Mouse (Mus musculus) embryo, embryonic 10.5 days (tissue): ENCODE measurements around the gene Hpcal1.
A peak's percentile ranks its signal among the peaks of the same experiment; 100 is the strongest.
"Not testable (repeated sequence)": the region's sequence is repeated elsewhere in the genome, so short reads cannot be mapped to it uniquely, and the experiment has no call there.

Experiments used
- DNase-seq: peaks from one replicate; pipeline ENCODE4 v3.0.0-alpha.2; 2015; ENCODE audit warnings: low spot score

The Hpcal1 gene

DNA sequence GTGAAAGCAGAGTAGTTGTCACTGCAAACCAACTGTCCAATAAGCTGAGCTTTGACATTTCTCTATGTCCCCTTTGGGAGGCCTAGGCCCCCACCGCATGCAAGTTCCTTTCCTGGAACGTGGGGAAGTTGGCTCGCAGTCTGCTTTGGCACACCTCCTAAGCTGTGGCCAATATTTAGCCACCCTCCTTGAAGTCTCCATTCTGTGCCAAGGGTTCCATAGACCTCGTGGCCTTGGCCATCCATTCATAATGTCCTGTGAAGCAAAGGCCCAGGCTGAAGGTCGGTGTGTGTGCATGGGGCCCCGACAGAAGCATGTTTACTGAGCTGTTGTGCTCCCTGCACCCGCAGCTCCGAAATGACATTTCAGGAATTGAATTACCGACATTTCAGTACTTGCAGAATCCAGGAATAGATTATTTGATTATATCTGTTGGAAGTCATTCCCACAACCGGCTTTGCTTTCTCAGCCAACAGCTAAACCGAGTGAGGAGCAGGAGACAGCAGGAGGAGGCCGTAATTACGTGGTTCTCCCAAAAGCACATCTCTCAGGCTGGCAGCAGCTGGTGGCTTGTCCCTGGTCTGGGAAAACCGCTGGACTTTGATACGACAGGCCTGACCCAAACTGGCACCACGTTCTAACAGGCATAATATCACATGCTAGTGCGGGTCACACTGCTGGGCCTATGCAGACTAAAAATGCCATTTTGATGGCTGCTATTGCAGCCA is 51.1 kb downstream of the Hpcal1 start:
- DNase-seq: no peak

DNA sequence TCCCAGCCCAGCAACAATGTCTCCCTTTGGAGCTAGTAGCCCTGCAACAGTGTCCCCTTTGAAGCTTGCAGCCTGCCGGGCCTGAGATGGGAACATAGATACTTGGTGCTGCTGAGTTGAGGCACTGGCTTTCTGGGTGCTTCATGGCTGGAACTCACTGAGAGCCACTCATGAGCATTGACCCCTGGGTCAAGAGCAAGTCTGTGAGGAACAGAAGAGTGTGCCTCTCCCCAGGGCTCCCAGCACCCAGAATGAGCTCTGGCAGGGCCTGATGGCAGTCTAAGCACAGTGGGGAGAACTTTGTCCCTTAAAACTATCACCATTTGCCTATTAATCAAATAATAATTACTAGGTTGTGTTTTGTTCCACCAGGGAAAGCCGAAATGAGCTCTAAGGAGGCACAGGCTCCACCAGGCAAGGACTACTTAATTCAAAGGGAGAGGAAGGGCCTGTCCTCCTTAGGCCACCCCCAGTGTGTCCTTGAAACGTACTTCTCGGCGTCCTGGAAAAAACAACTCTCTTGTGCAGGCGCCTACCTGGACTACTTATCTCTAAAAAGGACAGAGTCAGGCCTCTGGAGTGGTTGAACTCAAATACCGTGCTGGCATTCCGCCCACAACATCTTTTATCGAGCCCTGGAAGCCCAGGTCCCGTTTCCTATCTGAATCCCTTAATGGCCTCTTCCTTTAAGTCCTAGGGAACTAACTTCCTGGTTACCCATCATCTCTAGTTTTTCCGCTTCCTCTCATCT is 52.1 kb downstream of the Hpcal1 start:
- DNase-seq: no peak

DNA sequence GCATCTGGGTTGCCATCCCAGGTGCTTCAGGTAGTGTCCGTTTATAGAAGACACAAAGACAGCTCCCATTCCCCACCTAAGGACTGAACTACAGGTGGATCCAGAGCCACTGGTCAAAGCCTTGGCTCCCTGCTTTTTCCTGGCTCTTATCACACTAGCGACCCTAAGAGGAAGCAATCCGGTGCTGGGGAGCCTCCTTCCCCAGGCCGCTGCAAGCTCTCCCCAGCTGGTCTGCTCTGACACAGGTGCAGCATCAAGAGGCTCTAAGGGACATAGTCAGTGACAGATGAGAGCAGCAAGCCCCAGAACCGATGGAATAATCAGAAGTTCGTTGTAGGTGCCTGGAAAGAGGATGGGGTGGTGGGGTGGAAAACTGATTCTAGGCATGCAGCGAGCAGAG is 54.8 kb downstream of the Hpcal1 start:
- DNase-seq: no peak

DNA sequence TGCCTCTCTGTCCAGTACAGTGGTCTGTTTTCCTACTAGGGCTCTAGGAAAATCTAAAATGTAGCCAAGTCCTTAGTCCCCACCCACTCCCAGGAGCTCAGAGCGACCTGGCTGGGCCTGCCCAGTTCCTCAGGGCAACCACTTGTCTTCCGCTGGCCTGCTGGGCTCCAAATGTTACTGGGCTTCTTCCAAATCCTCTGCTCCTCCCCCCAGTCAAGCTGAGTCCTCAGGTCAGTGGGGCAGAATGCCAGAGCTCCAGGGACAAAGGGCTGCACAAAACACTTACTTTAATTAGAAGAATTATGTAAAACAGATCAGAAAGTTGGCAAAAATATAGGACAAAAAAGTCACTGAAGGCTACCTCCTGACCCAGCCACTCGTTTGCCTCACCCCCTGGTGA is 56.1 kb downstream of the Hpcal1 start:
- peak; percentile 53 for DNase-seq

DNA sequence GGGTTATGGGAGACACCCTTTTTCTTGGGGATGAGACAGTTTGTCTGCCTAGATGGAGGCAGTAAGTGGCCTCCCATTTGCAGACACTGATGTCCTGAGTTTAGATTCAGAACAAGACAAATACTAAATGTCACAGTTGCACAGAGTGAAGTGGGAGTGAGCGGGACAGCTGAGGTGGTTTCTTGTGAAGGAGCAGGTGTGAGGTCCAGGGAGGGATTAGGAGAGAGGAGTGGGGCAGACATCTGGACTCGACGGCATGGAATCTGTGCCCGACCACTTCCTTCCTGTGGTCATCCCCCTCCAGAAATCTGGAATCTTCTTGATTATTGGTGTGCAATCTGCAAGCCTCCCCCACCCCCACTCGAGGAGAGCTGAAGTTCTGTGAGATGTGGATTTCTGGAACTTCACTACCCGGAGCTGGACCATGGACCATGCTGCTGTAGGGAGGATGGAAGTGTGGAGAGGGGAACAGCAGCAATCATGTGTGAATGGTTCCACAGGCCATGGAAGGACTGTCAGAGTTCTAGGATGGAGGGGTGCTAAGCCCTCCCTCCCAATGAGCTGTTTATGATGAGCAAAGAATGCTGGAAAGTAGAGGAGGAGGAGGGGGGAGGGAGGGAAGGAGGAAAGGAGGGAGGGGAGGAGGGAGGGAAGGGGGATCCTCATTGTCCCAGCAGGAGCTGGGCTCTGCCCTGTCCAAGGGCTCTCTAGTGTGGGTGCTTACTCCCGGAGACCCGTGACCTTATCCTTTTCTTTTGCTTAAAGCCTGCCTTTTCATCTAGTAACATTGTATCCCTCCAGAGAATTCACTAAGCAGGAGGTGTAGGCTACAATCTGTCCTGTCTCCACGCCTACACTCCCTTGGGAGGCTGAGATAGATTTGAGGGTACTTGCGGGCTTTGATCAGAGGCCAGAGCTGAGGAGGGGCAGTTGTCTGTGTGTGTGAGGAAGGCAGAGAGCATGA is 56.8 kb downstream of the Hpcal1 start:
- DNase-seq: peak; percentile 44

DNA sequence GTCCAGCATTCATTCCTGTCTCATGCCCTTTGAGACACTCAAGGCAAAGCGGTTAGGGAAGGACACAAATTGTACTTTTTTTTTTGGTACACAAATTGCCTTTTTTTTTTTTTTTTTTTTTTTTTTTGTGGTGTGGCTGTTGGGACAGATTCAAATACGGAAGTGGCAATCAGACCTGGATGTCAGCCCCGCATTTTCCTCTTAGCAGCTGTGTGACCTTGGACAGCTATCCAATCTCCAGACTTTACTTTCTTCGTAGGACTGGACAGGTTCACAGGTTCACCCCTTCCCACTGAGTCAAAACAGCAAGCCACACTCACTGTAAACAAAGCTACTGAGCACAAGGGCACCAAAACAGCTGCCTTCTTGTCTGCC is 57.5 kb downstream of the Hpcal1 start:
- DNase-seq: no peak

DNA sequence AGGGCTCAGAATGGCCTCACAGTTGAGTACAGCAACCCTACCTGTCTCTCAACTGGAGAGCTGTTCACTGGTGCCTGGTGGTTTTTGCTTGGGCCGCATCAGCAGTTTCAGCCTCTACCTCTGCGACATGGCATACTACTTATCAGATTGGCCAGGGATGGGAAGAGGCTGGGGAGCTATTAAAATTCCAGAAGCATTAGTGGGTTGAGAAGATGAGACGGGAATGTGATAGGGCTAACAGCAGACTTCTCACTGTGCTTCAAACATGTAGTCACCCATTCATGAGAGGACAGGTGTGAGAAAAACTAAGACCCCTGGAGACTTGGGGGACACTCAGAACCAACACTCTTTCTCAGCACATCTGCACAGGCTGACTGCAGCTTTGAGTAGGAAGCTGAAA is 59.1 kb downstream of the Hpcal1 start:
- DNase-seq: no peak

DNA sequence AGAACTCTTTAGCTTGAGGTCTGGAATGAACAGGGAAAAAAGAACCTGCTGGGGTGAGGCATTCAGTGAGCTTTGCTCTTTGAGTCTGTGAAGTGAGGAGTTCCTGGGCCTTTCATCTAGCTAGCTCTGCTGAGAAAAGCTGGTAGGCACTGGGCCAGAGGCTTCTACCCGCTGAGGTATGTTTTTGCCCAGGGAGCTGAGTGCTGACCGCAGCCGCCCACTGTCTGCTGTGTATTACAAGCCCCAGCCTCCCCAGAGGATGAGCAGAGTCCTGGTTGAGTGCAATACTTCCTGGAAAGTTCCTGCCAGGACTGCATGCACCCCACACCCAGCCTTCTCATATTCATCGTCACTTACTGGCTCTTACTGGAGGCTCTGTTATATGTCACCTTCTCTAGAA is 59.8 kb downstream of the Hpcal1 start:
- no peak for DNase-seq

DNA sequence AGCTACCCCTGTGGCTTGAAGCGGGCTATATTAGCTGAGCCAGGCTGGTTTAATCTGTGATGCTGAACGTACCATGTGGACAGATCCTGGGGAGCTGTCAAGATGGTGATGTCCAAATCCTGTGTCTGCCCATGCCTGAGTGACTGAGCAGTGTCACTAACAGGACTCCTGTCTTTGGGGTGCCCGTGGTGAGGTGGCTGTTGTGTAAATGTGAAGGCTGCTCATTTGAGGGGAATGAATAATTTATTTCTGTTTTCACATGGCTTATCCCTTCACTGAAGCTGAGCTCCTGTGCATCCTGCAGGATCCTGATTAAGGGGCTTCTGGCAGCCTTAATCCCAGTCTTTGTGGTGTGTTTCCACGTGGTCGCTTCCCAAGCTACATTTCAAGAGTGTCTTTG is 62.2 kb downstream of the Hpcal1 start:
- DNase-seq: peak; percentile 46

DNA sequence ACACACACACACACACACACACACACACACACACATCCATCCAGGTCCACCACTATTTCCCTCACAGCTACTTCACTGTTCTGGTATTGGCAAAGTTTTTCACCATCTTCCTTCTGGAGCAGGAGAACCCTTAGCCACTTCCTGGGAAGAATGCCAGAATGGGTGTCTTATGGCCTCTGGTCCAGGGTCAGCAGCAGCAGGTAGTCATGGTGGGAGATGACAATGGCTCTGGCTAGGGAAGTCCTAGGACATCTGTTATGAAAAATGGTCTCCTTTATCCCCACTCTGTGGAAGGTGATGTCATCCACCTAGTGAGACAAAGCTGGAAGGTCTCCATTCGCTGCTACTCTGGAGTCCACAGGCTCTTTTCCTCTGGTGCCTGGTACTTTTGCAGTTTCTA is 64.1 kb downstream of the Hpcal1 start:
- DNase-seq: no peak

DNA sequence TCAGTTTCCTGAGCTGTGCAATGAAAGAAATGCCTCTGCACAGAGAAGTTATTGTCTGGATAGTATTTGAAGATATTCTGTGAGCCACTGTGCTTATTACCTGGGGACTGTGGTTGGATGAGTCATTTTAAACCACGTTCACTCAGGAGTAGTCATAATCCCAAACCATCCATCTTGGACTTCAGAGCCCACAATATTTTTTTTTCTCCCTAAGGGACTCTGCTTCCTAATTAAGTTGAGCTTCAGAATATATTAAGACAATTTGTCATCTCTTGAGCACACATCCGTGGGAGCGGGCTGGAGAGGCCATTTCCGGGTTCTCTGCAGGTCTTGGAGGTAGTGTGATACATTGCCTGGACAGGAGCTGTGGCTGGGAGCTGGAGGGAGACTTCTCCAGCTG is 66.2 kb downstream of the Hpcal1 start:
- no peak for DNase-seq

DNA sequence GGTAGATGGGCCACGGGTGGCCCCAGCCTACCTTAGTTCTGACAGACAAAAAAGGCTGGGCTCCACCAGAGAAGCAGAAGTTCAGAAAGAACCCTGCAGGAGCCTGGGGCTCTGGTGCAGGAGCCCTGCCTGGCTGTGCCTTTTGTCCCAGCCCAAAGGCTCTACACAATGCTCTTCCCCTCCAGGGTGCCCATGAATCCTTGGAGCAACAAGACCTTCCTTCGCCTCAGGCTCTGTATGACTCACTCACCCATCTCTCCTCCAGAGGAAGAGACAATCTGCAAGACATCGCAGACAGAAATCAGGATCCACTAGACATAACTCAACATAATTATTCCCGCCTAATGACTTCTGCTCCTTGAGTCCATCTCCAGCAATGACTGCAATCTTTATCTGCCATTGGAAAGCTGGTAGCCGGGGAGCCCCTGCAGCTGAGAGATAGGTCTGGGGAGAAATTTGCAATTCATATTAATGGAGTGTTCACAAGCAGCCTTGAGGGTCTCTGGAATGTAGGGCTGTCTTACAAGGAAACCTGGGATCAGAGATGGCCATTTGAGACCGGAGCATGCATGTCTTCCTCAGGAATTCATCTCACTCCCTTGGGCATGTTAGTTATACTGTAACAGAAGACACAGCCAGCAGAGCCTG is 71.8 kb downstream of the Hpcal1 start:
- DNase-seq: no peak

DNA sequence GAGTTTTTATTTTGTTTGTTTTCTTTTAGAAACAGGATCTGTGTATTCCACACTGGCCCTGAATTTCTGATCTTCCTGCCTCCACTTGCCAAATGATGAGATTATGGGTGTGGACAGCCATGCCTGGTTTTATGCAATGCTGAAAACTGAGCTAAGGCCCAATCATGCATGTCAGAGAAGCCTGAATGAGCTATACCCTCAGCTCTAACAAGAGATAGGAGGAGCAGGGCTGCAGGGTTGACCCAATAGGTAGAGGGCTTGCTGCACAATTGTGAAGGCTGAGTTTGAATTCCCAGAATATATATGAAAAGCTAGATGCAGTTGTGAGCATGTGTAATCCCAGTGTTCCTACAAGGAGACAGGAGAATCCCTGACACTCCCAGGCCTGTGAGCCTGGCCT is 72.4 kb downstream of the Hpcal1 start:
- no peak for DNase-seq

DNA sequence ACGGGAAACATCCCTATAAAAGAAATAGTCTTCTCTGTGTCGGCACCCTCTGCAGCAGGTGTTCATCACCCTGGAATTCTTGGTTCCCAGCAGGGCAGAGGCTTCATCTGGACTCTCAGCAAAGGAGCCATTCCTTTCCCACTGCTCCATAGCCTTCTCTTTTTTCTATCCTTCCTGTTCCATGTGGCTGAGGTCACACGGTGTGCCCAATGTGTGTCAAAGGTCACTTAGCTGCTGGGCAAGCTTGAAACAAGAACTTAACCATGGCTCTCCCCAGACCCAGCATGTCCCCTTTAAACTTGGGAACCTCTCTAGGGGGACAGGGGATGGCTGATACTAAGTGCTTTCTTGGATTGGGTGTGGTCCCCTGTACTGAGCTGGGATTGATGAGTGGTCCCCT is 73.3 kb downstream of the Hpcal1 start:
- no peak for DNase-seq

DNA sequence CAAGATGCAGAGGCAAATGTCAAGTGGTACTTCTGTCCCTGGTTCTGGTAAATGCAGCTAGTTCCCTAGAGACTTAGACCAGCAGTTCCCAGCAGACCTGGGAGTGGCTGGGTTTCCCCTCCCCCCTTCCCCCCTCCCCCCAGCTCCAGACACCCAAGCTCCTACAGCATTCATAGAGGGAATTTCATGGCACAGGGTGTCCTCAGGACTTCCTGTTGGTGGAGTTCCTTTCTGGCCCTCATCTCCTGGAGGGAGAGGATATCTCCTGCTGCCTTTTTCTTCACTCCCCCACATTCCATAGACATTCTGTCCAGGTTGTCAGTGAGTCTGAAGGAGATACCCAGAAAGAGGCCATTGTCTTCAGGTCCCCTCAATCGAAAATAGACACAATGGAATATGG is 76.9 kb downstream of the Hpcal1 start:
- DNase-seq: not testable (repeated sequence)

DNA sequence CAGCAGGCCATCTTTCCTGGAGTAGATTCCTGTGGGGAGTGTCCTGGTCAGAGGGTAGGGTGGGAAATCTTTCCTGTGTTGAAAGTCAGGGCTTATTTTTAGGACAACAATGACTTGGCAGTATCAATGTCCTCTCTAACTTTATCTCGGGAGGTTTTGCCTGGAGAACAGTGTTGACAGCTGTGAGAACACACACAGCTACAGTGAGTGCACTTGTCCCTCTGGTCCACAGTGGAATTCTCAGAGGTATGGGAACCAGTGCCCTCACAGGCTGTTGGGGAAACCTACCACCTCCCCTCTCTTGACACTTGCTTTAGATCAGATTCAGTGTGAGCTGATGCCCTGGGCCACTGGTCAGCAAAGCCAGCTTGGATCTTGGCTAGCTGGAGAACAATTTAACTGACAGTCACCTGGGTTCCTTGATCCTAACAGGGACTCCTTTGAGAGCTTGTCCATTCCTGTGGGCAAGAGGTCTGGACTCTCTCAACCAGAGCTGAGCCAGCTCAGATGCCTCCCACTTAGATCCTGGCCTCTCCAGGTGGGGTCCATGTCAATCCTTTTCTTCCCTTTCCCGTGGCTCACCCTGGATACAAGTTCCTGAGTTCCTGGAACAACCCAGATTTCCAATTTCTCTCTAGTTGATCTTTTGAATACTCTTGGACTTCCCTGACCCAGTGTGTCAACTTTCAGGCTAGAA is 79.0 kb downstream of the Hpcal1 start:
- DNase-seq: no peak

DNA sequence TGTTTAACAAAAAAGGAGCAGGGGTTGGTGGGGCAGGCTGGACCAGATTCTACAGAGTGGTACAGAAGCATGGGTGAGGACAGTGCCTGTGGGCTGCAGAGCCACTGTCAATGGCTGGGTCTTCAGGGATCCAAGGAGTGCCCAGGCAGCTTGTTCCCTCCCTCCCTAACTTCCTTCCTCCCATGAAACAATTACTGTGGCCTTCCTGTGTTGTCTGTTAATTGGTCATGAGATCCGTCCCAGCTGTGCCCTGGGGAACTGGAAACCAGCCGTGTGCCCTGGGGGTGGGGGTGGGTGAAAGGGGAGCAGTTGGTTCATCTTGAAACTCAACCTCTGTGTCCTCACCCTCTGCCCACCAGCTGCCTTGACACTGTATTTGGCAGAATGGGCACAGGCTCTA is 79.9 kb downstream of the Hpcal1 start:
- no peak for DNase-seq

DNA sequence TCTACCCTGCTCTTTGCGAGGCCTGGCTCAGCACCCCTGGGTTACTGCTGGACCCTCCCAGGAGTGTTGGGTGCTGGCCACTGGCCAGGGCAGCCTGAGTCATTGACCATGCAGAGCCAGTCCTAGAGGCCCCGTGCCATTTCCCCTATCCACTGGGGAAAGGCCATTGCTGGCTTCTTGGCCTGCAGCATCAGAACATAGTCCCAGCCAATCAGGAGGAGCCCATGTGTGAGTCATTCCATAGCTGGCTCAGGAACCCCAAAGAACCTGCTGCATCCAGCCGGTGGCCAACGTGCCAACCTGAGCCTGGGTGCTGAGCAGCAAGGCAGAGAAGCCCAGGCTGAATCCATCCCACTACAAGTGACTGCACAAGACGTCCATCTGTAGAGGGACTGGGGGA is 83.1 kb downstream of the Hpcal1 start:
- DNase-seq: not testable (repeated sequence)

DNA sequence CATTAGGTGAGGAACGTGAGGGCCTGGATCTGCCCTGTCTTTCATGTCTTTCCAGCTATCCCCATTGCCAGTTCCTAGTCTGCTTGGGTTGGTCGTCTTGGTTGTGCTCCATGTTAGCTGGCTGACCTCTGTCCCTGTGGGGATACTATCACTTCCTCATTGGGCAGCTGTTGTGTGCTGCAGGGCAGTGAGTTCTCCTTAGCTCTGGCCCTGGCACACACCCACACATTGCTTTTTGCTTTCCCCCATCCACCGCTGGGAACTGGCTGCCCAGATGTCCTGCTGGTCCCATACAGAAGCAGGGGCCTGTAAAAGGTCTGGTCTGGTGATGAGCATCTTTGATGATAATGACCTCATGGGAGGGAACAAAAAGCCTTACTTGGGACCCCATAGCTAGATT is 84.2 kb downstream of the Hpcal1 start:
- DNase-seq: not testable (repeated sequence)

DNA sequence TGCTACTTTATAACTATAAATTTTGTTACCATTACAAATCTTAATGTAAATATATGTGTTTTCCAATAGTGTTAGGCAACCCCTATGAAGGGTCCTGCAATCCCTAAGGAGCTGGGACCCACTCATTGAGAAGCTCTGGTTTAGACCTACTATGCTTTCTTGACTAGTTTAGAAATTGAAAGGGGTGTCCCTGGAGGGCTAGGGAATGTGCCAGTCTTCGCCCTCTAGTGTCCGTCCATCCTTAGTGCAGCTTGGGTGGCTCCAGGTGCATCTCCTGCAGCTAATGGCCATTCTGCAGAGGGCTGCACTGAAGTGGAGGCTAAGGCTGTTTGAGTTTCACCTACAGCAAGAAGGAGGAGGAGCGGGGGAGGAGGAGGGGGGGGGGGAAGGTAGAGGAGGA is 87.7 kb downstream of the Hpcal1 start:
- peak; percentile 57 for DNase-seq

DNA sequence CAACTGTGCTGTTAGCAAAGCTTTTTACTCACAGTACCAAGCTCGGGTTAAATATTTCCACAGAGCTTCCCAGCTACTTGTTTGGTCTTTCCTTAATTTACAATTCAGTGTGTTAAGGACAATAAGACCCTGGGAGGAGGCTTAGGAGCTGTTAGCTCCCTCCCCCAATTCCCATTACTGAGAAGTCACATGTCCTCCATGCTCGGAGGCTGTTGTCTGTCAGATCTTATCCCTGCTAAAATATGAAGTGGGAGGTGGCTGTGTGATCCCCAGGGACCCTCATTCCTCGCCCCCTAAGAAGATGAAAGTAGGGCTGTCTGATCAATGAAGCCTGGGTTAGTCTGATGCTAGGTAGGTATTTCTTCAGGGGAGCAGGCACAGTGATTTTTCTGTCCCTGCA is 88.4 kb downstream of the Hpcal1 start:
- no peak for DNase-seq

DNA sequence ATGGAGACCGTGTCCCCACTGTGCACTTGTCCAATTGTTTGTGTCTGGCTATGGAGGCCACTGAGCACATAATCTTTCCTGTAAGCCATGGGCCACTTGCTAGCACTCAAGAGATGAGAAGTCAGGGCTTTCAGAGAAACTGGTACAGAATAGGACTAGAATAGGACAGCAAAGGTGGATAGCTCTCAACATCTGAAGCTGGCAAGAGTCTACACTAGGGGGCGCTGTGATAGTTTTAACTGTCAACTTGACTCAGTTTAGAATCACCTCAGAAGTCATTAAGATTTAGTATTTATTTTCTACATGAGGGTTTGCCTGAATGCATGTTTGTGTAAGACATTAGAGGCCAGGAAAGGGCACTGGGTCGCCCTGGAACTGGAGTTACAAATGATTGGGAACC is 98.8 kb downstream of the Hpcal1 start:
- DNase-seq: no peak
